Mouse (Mus musculus) gastrocnemius, postnatal 25 days (tissue): Measurements from ENCODE around the gene Gpr62. TPM values are rescaled to one million over a fixed set of nuclear protein-coding genes. Genes with fewer than 3 reads are reported as not detected.

ENCODE experiments used
- DNase-seq: peaks from one replicate; pipeline ENCODE4 v3.0.0; 2022
- total RNA-seq, 2 experiments: library from RNA; stranded (reverse); gene quantifications; 1 replicate in 1 of 2; 2 replicates in 1 of 2; pipeline ENCODE4 v1.2.3; 2021

Gpr62 gene
- total RNA-seq, 2 experiments from 2014 or later: 0.18 TPM; not detected in 1

GRCm38 (mm10) chr9:106421865-106422160 lies 43.9 kb downstream of the Gpr62 start:
- peak; percentile 68 for DNase-seq

DNA sequence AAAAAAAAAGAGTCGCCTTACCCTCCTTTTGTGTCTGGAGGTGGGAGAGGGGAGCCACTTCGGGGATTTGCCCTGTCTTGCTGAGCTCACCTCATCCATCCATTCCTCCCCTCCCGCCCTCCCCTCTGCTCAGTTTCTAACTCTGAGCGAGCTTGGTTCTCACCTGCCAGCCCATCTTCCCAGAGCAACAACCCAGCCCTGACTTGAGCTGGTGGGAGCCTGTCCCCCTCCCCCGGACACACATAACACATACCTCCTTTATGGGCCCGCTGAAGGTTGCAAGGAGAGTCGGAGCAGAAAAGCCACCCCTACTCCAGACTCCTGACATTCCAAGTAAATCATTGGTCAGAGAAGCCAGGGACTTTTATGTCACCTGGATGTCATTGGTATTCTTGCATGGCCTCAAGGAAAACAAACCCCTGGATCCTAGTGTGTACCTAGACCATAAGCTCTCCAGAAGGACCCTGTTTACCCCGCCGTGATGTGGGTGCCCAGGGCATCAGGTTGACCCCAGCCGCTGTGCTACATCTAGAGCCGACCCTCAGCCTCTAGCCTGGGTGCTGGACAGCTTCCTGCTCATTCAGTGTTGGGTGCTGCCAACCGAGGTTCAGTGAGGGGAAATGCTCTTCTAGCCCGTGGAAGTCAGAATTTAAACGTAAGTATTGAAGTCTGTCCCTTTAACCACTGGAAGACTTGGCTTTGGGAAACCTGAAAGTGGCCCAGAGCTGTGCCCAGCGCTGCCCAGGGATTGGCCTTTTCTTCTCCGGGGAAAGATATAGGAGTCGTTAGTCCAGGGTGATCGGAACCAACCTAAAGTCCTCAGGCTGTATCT lies 44.5 kb downstream of the Gpr62 start:
- DNase-seq: no peak

DNA sequence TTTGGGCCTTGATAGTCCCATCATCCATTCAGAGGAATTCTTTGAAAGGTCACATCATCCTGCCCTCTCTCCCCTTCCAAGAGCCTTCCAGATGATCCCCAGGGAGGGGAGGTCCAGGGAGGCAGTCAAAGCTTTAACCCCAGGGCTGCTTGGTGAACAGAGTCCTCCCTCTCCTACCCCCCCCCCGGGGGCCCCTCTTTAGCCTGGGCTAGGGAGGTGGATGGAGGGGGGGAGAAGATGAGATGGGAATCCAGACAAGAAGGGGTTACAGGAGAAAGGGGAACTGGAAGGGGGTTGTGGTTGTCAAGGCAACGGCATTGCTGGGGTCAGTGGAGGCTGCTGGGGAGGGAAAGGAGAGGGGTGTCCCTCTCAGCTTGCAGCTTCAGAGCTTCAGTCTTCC lies 45.1 kb downstream of the Gpr62 start:
- DNase-seq: no peak

- DNase-seq: peak; percentile 71
Observed at GRCm38 (mm10) chr9:106417841-106418625, 47.7 kb downstream of the Gpr62 start.

GRCm38 (mm10) chr9:106416826-106417225 lies 48.9 kb downstream of the Gpr62 start:
- no peak for DNase-seq

Other genes starting within 250 kb of the Gpr62 start
- gene Tlr9, start 243.3 kb downstream of the Gpr62 start, total RNA-seq: under 1 TPM; 0.21 to 0.33 TPM
- 100 to 1,000 TPM; 260 to 287 TPM for gene Alas1, start 217.3 kb downstream of the Gpr62 start, total RNA-seq
- gene Poc1a, start 184.9 kb downstream of the Gpr62 start, total RNA-seq: 1 to 10 TPM in 1 of 2 experiments, under 1 TPM in 1; 0.90 to 2.1 TPM
- 10 to 100 TPM; 13.8 to 31.7 TPM for gene Dusp7, start 97.3 kb downstream of the Gpr62 start, total RNA-seq
- gene Rpl29, start 36.5 kb downstream of the Gpr62 start, total RNA-seq: 100 to 1,000 TPM; 243 to 260 TPM
- gene Acy1, start 27.6 kb downstream of the Gpr62 start, total RNA-seq: 10 to 100 TPM; 11.0 to 11.3 TPM
- 1 to 10 TPM; 4.7 to 4.8 TPM for gene Abhd14b, start 18.5 kb downstream of the Gpr62 start, total RNA-seq
- 10 to 100 TPM; 14.7 to 18.3 TPM for gene Abhd14a, start 18.3 kb downstream of the Gpr62 start, total RNA-seq
- 10 to 100 TPM; 54.6 to 59.7 TPM for gene Pcbp4, start 12.6 kb downstream of the Gpr62 start, total RNA-seq
- 10 to 100 TPM; 17.1 to 18.7 TPM for gene Rrp9, start 10.0 kb upstream of the Gpr62 start, total RNA-seq
- 10 to 100 TPM; 54.3 to 90.0 TPM for gene Parp3, start 11.0 kb upstream of the Gpr62 start, total RNA-seq
- not detected for gene Iqcf1, start 34.0 kb upstream of the Gpr62 start, total RNA-seq
- gene Iqcf5, start 48.6 kb upstream of the Gpr62 start, total RNA-seq: not detected
- gene Iqcf3, start 95.7 kb upstream of the Gpr62 start, total RNA-seq: not detected
- not detected for gene Iqcf4, start 105.1 kb upstream of the Gpr62 start, total RNA-seq
- gene Iqcf6, start 160.6 kb upstream of the Gpr62 start, total RNA-seq: not detected
- not detected for gene Grm2, start 190.1 kb upstream of the Gpr62 start, total RNA-seq
- gene Tex264, start 220.0 kb upstream of the Gpr62 start, total RNA-seq: 10 to 100 TPM; 24.3 to 28.8 TPM